Mouse (Mus musculus): ENCODE results near the gene Gm29735.
"Not testable (repeated sequence)": the region's sequence is repeated elsewhere in the genome, so short reads cannot be mapped to it uniquely, and the experiment has no call there.

Gene Gm29735

DNA sequence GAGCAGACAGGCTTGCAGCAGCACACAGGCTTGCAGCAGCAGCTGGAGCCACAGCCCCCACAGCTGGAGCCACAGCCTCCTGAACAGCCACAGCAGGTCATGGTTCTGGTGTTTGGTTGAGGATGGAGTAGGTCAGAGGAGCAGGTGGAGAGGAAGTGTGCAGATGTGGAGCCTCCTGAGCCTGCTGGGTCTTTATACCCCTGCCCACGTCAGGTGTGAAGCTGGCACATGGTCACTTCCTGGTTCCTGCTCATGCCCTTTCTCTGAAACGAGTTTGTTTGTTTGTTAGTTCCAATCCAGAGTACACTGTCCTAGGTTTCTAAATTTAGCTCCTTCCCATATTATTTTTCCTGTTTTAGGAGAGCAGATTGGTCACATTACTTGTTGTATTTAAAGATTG, at the start of gene Gm29735:
Gene Gm29735, minus strand, starts transcription at position 101 of the 400 bp plus-strand sequence.
- not testable (repeated sequence) for DNase-seq (ENCODE audit: low read depth in 1 of 2, low spot score in 2 of 2)

DNA sequence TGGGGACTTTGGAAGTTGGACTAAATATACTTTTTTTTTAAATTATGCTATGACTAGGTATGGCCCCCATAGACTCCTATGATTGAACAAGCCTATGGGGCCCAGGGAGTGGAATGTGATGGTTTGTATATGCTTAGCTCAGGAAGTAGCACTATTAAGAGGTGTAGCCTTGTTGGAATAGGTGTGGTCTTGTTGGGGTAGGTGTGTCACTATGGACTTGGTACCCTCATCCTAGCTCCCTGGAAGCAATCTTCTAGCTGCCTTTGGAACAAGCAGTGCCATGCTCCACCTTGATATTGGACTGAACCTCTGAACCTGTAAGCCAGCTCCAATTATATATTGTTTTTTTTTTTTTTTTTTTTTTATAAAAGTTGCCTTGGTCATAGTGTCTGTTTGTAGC, 48.6 kb upstream of the Gm29735 start:
- DNase-seq (ENCODE audit: low read depth in 1 of 2, low spot score in 2 of 2), result no peak

GRCm38 (mm10) chr7:142201064-142201463, 44.2 kb upstream of the Gm29735 start, which contains the start of gene Krtap5-3:
Gene Krtap5-3 (plus strand): TSS chr7:142201364.
- DNase-seq (ENCODE audit: low read depth in 1 of 2, low spot score in 2 of 2), result no peak

DNA sequence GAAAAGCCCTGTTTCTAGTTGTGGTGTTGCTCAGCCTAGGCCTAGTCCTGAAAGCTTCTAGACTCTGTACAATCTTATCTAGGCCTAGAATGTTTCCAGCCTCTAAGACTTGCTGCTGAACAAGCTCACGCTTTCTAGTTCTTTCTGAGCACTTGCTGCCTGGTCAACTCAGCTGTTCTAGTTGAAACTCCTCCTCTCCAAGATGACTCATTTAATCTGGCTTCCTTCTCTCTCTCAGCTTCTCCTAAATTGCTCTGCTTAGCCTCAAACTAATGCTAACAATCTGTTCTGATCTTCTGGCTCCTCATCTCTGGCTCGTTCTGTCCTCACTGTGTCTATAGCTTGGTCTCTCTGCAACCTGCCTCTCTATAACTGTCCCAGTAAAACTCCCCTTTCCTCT, 41.8 kb upstream of the Gm29735 start:
- DNase-seq (ENCODE audit: low read depth in 1 of 2, low spot score in 2 of 2), result no peak

DNA sequence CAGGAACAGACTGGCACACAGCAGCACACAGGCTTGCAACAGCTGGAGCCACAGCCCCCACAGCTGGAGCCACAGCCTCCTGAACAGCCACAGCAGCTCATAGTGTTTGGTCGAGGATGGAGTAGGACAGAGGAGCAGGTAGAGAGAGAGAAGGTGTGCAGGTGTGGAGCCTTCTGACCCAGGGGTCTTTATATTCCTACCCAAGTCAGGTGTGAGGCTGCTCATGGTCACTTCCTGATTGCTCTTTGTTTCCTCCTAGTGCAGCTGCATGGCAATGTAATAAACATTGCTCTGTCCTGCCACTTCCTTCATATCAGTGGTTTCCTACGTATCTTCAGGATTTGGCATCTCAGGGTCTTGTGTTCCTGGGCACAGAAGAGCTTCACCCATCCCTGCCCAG, 33.4 kb upstream of the Gm29735 start, which contains the start of gene Gm10153:
Gene Gm10153, minus strand, starts transcription at position 101 of the 400 bp plus-strand sequence.
- DNase-seq (ENCODE audit: low read depth in 1 of 2, low spot score in 2 of 2), result no peak

DNA sequence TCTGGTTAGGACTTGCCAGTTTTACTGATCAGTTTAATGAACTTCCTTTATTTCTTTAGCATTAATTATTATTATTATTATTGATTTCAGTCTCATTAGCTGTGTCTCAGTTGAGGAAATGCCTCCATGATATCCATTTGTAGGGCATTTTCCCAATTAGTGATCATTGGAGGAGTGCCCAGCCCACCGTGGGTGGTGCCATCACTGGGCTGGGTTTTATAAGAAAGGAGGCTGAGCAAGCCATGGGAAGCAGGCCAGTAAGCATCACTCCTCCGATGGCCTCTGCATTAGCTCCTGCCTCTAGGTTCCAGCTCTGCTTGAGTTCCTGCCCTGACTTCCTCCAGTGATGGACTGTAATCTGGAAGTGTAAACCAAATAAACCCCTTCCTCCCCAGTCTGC, 31.2 kb upstream of the Gm29735 start:
- DNase-seq (ENCODE audit: low read depth in 1 of 2, low spot score in 2 of 2), result no peak

DNA sequence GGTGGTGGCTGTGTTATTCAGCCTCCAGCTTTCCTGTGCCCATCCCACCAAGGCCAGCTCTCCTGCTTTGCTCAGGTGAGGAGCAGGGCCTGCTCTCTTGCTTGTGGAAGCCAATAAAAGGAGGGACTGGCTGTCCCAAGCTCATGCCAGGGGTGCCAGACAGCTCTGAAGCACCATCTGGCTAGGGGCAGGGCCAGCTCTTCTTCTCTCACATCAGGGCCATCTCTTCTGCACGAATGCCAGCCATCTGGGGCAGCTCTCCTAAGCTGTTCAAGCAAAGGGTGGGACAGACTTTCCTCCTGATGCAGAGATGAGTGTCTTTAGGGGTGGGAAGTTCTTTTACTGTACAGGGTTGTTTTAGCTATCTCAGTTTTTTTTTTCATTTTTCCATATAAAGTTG, 24.1 kb upstream of the Gm29735 start:
- DNase-seq (ENCODE audit: low read depth in 1 of 2, low spot score in 2 of 2), result no peak

- DNase-seq (ENCODE audit: low read depth in 1 of 2, low spot score in 2 of 2), result no peak
Observed at GRCm38 (mm10) chr7:142178685-142179084, 21.8 kb upstream of the Gm29735 start.

DNA sequence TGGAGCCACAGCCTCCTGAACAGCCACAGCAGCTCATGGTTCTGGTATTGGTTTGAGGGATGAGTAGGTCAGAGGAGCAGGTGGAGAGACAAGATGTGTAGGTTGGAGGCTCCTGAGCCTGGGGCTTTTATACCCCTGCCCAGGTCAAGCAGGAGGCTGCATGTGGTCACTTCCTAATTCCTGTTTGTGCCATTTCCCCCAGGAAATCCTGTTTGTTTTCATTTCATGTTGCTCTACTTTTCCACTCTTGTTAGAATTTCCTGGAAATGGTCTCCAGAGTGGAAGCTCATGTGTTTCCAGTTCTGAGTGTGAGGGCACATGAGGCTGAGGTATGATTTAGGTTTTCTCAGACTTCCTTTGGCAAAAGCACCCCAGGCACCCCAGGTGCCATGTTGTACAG, 19.0 kb upstream of the Gm29735 start, which contains the start of gene Krtap5-2:
Gene Krtap5-2, minus strand, starts transcription at position 101 of the 400 bp plus-strand sequence.
- DNase-seq (ENCODE audit: low read depth in 1 of 2, low spot score in 2 of 2), result not testable (repeated sequence)

GRCm38 (mm10) chr7:142169836-142170235, 12.9 kb upstream of the Gm29735 start:
- DNase-seq (ENCODE audit: low read depth in 1 of 2, low spot score in 2 of 2), result no peak

DNA sequence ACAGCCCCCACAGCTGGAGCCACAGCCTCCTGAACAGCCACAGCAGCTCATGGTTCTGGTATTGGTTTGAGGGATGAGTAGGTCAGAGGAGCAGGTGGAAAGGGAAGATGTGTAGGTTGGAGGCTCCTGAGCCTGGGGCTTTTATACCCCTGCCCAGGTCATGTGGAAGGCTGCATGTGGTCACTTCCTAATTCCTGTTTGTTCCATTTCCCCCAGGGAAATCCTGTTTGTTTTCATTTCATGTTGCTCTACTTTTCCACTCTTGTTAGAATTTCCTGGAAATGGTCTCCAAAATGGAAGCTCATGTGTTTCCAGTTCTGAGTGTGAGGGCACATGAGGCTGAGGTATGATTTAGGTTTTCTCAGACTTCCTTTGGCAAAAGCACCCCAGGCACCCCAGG, 8.7 kb upstream of the Gm29735 start, which contains the start of gene Gm4553:
Gene Gm4553, minus strand, starts transcription at position 101 of the 400 bp plus-strand sequence.
- DNase-seq (ENCODE audit: low read depth in 1 of 2, low spot score in 2 of 2), result not testable (repeated sequence)

DNA sequence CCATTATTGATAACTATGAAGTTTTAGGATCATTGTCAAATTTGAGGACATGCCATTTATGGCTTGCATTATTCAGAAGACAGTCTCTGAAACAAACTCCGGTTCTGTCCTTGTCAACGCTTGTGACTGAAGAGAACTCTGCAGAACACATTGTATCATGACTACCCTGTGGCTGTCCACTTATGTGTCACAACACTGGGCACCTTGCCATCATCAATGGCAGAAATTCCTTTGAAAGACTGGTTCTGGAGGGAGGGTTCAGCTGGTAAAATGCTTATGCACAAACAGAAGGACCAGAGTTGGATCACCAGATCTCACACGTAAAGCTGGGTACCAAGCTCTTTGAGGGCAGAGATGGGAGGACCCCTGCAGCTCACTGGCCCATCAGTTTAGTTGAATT, 2.5 kb upstream of the Gm29735 start:
- DNase-seq (ENCODE audit: low read depth in 1 of 2, low spot score in 2 of 2), result no peak

DNA sequence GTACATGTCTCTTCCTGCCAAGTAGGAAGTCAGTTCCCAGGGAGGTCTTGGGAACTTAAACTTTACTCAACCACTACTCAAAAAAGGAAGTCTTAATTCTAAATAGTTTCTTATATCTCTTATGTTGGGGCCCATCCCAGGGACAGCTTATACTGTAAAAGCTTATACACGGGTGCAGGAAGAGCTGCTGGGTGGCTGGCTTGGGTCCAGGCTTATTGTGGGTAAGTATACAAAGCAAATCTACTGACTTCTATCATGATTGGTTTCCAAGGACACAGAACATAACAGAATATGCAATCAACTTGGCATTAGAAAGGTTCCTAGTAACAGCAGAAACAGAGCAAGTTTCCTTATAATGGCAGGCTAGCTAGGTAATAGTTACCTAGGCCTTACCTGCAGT, 1.6 kb downstream of the Gm29735 start:
- DNase-seq (ENCODE audit: low read depth in 1 of 2, low spot score in 2 of 2), result no peak

- no peak for DNase-seq (ENCODE audit: low read depth in 1 of 2, low spot score in 2 of 2)
Observed at GRCm38 (mm10) chr7:142152191-142152590, 4.7 kb downstream of the Gm29735 start.

DNA sequence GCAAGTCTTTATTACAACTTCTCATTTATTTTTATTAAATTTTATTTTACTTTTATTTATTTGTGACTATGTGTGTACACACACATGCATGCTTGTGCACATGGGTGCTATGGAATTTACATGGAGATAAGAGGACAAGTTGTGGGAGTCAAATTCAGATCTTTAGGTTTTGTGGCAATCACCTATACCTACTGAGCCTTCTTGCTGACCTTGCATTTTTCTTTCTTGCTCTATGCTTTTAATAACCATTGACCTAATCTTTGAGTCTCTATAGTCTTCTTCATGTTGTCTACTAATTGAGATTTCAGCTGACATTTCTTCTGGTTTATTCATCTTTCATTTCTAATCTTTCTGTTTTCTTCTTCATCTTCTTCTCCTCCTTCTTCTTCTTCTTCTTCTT, 8.3 kb downstream of the Gm29735 start:
- DNase-seq (ENCODE audit: low read depth in 1 of 2, low spot score in 2 of 2), result no peak

DNA sequence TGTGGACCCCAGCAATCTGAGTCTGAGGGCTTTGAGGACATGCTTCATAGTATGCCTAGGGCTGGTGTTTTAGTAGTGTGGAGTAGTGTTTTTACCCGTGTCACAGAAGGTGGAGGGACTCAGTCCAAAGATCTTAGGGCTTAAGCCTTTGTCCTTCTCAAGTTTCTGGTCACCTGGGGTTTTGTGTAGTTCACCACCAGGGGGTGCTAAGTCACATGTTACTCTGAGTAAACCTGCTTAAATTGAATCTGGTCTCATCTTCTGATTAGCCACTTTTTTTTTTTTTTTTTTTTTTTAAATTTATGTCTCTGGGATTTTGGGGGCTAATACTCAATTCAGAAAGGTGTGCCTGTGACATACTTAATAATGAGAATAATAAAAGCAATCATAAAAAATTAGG, 10.9 kb downstream of the Gm29735 start:
- DNase-seq (ENCODE audit: low read depth in 1 of 2, low spot score in 2 of 2), result no peak

DNA sequence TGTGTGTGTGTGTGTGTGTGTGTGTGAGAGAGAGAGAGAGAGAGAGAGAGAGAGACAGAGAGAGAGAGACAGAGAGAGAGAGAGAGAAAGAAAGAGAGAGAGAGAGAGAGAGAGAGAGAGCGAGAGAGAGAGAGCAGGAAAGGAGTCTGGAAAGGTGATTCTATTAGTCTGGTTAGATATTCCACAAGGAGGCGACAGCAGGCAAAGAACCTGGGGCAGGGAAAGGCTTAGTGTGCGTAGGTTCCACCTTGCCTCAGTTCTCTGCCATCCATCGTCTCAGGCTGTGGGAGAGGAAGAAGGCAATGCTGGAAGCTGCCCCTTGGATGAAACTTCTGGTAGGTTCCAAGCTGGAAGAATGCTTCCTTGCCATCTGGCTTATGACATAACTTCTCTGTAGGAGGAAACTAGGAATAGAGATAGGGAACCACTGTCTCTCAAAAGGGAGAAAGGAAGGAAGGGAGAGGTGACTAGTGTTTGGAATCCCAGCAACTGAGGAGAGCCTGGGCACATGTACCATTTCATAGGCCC, 11.4 kb downstream of the Gm29735 start:
- no peak for DNase-seq (ENCODE audit: low read depth in 1 of 2, low spot score in 2 of 2)

DNA sequence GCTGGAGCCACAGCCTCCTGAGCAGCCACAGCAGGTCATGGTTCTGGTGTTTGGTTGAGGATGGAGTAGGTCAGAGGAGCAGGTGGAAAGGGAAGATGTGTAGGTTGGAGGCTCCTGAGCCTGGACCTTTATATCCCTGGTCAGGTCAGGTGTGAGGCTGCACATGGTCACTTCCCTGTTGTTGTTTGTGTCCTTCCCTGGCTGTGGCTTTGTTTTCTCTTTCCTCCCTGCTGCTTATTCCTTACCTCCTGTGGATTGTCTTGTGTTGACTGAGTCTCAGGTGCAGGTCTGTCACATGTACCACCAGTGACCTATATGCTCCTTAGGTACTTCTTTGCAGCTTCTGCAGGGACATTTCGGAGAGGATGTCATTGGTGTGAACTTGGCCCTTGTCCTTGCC, 12.4 kb downstream of the Gm29735 start, which contains the start of gene Gm45337:
Gene Gm45337, minus strand, starts transcription at position 101 of the 400 bp plus-strand sequence.
- no peak for DNase-seq (ENCODE audit: low read depth in 1 of 2, low spot score in 2 of 2)

GRCm38 (mm10) chr7:142143506-142144010, 13.4 kb downstream of the Gm29735 start:
- not testable (repeated sequence) for DNase-seq (ENCODE audit: low read depth in 1 of 2, low spot score in 2 of 2)

- no peak for DNase-seq (ENCODE audit: low read depth in 1 of 2, low spot score in 2 of 2)
Observed at GRCm38 (mm10) chr7:142140696-142141095, 16.2 kb downstream of the Gm29735 start.

DNA sequence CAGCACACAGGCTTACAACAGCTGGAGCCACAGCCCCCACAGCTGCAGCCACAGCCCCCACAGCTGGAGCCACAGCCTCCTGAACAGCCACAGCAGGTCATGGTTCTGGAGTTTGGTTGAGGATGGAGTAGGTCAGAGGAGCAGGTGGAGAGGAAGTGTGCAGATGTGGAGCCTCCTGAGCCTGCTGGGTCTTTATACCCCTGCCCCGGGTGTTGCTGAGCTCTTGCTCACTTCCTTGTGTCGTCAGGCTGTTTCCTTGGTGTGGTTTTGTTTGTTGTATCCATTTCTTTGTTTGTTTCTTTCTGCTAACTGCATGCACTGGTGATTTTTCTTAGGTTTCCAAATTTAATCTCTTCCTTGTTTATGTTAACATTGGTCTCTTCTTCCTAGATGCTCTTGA, 21.0 kb downstream of the Gm29735 start, which contains the start of gene Gm39115:
Gene Gm39115, minus strand, starts transcription at position 101 of the 400 bp plus-strand sequence.
- not testable (repeated sequence) for DNase-seq (ENCODE audit: low read depth in 1 of 2, low spot score in 2 of 2)

GRCm38 (mm10) chr7:142134206-142134995, 22.5 kb downstream of the Gm29735 start:
- DNase-seq (ENCODE audit: low read depth in 1 of 2, low spot score in 2 of 2), result no peak
